Mouse (Mus musculus) common myeloid progenitor, adult 5-6 weeks (primary cell): ENCODE data around the gene Igsf9. TPM values are rescaled to one million over a fixed set of nuclear protein-coding genes. Genes with fewer than 3 reads are reported as not detected.

Experiments used
- ATAC-seq: replicated peaks from 2 replicates; pipeline ENCODE4 v1.8.0; 2016; ENCODE audit warnings: low read depth, mild to moderate bottlenecking, moderate TSS enrichment, inconsistent platforms; ENCODE audit not compliant: poor library complexity, severe bottlenecking
- total RNA-seq: library from RNA; stranded (forward); fragments of 200-1000, 187-1606 nt; gene quantifications from 2 replicates; pipeline ENCODE4 v1.2.3, GENCODE M21; 2017

Igsf9 gene
- total RNA-seq, 1 experiment from 2014 or later = 0.14 TPM

DNA sequence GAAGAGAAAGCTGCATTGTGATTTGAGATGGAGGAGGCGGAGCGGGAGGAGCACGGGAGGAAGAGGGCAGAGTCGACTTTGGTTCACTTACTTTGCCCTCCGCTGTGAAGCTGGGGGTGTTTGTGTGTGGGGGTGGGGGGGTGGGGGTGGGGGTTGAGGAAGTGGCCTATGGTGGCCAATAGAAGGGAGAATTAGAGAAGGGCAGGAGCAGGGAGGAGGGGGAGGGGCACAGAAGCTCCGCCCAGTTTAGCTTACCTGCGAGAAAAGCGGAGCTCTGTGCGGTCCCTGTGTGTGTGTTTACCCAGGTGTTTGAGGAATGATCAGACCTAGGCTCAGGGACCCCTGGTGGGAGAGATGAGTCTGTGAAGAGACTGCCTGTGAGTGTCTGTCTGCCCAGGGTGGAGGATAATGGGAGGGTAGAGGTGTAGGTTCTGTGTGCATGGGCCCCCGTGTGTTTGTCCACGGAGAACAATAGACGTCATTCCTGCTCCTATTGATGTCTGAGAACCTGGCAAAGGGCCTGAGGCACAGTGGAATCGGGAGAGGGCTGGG lies 28.9 kb downstream of the Igsf9 start:
- no peak for ATAC-seq

DNA sequence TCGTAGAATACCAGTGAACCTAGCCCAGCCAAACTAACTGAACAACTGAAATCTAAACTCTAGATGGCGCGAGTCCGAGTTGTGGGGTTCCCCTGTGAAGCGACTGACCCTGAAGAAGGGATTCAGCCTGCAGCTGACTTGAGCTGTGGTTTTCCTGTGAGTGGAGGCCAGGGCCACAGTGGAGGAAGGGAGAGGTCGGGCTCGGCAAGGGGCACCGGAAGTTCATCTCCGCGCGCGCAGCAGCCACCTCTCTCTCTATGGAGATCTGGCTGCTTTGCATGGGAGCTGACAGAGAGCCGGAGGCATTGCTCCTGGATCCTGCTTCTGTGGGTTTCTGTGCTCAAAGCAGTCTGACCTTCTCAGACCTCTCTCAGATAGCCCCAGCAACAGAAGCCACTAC lies 31.4 kb downstream of the Igsf9 start:
- peak; percentile 62 for ATAC-seq

DNA sequence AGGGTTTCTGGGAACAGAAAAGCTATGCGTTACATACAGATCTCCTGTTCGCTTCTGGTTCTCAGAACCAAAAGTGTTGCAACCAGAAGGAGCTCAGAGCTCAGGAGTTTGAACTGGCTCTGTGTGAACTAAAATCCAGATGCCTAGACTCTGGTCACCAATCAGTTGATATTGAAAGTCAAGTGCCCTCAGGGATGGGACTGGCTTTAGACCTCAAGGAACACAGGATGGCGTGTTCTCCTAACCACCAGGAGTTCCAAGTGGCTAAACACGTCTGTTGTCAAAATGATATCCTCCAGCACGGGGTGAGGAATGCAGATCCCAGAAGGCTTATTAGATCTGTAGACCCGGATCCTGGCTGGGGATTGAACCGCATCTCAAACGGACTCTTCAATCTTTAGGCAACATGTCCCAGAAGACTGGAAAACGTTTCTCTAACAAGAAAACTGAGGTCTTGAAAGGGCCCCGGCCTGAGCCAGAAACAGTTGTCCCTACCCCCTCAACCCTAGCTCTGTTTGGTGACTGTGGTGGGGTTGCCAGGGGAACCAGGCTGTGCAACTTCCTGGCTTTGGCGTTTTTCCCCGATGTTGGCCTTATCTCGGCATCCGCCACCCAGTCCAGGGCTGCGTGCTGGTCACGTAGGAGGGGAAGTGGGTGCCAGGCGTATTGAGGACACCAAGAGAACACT lies 32.1 kb downstream of the Igsf9 start:
- peak; percentile 77 for ATAC-seq

DNA sequence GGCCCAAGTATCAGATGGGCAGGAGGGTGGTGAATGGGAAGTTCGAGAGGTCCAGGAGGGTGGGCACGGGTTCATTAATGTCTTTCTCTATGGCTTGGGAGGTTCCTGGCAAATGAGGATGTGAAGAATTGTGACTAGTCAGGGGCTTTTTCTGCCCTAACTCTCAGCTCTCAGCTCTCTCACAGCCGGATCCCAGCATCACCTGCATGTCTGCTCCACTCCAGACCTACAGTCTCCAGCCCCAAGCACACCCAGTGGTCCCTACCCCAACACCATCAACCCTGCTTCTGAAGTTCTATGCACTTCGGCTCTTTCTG lies 32.6 kb downstream of the Igsf9 start:
- ATAC-seq = no peak

DNA sequence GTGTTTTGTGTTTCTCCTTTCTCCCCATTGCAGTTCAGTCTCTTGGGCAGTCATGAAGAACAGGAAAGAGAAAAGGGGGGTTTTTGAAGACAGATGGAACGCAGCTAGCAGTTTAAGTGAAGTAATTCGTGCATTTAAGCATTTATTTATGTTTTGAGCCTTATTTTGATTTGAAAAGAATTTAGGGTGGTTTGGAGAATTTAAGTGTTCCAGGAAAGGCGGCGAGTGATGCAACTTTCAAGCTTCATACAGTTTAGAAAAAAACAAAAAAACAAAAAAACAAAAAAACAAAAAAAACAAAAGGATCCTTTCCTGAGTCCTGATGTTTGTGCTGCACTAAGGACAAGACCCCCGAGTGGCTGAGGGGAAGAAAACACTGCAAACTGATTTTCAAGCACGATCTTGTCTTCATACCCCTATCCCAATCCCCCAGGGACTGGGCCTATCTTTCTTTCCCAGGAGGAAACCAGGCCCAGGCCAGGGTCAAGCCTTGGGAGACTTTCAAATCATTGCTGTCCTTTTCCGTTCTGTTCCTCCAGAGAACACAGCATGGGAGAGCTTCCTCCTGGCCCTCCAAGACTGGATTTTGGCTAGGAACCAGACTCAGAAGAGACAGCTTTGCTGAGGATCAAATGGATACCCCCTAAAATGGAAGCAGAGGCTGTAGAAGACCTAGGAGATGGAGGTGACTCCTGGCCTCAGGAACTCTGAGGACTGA lies 33.1 kb downstream of the Igsf9 start:
- no peak for ATAC-seq

DNA sequence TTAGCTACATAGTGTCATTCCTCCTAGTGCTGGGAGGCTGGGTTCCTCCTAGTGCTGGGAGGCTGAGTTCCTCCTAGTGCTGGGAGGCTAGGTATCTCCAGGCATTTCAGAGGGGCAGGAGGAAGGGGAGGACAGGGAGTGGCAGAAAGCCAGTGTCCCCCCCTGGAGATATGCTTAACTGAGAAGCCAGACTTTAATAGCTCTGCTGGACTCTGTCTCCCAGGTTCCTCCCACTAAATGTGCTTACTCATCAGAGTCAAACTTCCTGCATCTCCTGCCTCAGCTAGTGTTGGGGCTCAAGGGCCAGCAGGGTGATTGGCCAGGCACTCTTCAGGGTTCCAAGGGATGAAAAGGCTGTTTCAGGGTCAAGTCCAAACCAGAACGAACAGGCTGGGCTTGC lies 33.8 kb downstream of the Igsf9 start:
- ATAC-seq = 0 out of 2 replicates have a peak, but pooled peaks have one; percentile 4

DNA sequence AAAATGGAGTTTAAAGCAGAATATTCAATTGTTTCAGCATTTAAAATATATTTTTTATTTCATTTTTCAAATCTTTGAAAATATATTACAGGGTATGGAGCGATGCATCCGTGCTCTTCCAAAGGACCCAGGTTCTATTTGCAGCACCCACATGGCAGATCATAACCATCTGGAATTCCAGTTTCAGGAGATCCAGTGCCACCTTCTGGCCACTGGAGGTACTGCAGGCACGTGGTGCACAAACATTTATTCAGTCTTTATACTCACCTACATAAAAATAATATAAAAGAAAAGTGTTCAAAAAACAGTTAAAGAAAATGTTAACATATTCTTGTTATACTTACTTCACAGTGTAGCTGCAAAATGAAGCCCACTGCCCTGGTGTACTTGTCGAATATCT lies 36.4 kb downstream of the Igsf9 start:
- ATAC-seq = no peak

DNA sequence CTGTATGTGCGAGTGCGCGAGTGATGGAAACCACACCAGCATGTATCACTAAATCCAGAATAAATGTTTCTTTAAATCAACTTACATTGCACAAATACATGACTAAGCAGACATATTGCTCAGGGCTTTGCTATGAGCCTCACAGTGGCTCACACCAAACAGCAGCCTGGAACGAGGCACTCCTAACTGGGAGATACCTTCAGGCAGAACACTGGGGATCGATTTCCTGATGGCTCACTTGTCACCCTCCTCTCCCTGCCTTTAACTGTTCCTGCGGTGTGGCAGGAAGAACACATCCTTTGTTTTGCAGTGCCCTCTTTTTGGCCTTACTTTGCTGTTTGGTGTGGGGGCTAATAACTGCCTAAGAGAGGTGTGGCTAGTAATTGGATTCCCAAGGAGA lies 38.1 kb downstream of the Igsf9 start:
- ATAC-seq = no peak

DNA sequence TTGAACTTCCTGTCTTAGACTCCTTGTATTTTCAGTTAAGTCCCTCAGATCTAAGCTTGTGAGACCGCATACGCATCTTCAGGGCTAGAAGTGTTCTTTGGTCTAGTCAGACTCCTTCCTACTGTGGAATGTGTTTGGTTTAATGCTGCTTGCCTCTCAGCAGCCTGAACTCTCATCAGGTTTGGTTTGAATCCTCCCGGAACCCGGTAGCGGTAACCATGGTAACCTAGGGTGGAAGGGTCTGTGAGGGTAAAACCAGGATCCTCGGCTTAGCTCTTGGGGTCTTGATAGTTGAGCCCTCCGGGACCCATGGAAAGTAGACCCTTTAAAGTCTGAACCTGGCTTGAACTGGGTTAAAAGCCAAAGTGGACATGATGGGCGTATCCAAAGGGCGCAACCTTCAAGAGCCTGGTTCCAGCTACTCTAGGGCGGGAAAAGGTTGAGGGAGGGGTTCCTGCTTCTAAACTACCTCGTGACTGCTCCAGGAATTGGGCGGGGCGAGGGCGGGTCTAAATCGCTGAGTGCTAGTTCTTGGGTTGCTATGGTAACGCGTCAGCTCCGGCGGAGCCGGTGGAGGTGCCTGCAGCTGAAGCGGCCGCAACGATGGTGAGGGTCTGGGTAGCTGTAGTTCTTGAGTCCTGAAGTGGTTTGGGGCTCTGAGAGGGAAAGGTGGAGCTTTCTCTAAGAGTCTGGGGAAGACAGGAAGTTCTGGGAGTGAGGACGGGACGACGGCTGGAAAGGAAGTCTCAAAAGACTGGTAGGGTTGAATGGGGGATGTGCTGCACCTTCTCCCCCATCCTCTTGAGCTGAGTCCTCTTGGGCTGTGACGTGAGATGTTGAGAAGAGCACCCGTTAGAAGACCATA lies 39.2 kb downstream of the Igsf9 start, which contains the start of gene Cfap45:
Cfap45 (plus strand) TSS at position 226 of the 865 bp plus-strand sequence.
- ATAC-seq = peak; percentile 48

DNA sequence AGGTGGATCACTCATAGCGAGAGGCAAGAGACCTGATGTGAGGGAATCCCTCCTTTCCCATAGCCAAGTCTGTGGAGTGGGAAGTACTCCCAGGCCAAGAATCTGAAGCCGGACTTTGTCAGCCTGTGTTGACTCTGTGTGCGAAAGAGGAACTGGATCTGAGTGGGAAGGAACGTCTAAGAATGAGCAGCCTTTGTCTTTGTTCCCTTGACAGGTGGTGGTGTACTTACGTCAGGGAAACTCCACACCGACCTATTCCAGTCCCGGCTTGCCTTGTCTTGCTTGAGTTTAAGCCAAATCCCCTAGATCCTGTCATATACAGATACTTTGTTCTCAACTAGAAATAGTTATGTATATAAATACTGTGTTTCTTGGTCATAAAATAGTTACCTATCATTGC lies 40.9 kb downstream of the Igsf9 start:
- ATAC-seq = peak; percentile 20

DNA sequence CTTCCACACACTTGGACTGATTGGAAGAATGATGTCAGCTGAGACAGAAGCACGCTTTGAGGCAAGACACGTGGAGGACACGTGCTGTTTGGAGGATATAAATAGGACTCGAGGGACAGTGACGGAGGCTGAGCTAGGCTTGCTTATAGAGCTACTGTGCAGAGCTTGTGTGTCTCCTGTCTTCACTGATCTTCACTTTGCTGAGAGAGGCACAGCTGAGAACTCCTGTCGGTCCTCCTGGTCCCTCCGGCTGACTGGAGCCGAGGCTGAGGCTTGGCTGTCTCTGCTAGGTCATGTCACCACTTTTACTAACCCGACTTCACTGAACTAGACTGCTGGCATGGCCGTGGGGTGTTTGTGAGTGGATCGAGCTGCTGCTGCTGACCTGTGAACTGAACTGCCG lies 42.1 kb downstream of the Igsf9 start:
- ATAC-seq = no peak

DNA sequence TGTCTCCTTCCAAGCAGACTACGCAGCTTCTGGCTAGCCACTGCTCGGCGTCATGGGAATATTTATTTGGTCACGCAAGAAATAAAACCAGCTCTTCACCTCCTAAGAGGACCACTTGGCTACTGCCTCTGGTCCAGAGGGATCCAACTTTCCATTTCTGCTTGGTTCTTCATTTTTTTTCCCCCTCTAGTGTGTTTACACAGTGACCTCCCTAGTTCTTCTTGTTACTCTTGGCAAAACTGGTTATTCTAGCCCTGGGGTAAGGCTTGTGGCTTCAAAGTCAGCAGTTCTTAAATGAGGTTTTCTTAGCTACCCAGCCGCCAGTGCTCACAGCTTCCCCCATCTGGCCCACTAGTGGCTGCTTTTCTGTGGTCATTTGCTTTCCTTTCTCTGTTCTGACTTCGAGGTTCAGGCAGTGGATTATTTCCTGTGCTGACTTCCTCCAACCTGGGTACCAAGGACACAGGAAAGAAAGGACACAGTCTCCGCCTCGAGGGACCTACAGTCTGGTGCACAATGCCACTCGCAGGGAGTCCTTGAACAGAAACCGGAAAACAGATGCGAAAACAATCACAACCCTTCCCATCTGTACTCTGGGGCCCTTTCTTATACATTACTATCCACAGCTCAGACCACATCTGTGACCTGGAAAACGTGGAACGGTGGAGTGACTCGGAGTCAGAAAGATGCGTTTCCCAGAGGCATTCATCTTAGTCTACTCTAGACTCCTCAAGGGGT lies 43.6 kb downstream of the Igsf9 start:
- ATAC-seq = peak; percentile 30

DNA sequence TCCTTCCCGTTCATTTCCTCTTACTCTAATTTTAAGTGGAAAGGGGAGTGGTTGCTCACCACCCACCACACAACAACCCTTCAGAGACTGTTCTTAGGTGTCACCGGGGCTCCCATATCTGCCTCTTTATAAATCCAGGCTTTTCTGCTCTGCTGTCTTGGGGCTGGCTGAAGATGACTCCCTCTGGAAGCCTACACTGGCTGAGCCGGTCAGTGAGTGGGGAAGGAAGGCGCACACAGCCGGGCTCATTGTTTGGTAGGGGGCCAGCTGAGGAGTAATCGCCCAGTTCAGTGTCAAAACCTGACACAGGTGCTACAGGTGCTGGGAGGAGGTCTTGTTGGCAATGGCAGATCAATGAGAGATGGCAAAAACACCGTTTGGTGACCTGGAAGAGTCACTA lies 44.4 kb downstream of the Igsf9 start:
- no peak for ATAC-seq

DNA sequence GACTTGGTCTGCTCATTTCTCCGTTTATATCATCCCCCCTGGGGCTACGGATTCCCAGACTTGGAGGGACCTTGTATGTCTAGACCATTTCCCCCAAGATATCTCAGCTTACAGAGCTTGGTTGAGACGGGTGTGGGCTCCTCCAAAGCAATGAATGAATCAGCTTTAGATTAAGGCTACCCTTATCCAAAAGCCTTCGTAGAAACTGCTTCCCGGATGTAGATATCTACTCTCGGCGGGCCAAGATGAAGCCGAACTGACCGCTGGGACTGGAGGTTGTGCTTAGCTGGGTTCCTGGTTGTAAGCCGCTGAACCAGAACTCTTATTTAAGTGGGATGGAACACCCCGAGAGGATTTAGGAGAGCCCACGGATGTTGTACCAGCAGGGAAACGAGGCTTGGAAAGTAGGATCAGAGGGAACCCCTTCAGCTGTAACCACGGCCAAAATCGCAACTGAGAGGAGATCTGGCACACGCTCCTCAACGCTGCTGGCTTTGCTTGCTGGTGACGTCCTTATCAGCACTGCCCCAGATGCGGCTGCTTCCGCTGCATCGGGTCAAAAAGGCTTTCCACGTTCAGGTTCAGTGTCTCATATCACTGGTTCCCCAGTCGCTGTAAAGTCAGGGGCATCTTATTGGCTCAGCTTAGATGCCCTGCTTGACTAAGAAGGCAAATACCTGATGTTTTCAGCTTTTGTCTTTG lies 44.9 kb downstream of the Igsf9 start:
- peak; percentile 61 for ATAC-seq

DNA sequence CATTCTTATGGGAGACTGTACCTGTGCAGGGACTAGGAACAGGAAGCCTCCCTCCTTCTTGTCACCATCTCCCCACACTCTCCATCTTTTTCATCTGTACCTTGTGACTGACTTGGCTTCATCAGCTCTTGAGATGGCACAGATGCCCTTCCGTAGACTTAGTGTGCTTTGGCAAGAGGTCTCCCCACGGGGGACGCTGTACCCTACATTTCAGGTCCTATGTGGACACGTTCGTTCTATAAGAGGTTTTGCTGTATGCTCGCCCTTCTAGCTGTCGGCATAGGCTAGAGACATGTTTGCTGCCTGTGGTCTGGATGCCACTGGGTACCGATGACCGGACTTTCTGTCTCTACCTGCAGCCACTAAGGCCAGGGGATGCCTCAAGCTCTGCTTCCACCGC lies 45.8 kb downstream of the Igsf9 start:
- no peak for ATAC-seq

DNA sequence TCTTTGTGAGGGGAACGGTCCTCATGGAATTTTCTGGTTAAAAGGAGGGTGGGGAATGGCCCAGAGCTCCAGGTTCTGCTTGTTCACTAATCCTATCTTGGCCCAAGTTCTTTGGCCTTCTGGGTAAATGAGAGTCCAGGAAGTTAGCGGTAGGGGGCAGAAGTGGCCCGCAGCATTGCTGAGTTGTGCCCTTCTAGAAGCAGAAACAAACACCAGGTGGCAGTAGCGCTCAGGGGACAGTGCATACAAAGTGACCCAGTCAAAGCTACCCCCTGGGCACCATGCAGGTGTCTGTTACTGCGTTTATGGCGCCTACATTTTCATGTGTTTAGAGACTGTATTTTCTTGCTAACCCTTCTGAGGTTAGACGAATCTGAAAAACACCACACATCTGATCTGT lies 47.1 kb downstream of the Igsf9 start:
- ATAC-seq = peak; percentile 43

DNA sequence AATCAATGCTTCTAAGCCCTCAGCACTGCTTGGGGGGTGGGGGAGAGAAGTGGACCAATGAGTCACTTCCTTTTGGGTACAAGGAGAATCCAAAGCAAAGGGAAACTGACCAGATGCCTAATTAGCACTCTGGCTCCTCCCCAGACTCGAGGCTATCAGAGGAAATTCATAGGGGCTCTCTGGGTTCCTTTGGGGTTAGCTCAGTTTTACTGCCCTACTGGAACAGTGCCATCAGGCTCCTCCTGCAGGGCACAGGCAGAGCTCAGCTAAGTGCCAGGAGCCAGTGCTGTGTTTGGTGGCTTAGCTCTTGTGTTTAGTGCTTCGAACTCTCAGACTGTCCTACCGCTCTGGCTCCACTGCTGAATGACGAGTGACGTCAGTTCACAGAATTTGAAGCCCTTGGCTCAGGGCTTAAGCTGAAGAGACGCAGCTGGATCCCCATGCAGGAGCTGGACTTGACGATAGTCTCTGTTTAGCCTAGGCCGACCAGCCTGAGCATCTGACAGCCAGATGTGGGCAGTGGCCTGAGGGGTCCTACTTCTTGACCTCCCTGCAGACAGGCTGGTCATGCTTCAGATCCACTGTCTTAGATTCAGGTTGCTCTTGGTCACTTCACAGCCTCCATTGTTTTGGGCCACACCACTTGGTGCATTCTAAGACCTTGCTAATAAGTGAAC lies 49.1 kb downstream of the Igsf9 start:
- peak; percentile 17 for ATAC-seq

DNA sequence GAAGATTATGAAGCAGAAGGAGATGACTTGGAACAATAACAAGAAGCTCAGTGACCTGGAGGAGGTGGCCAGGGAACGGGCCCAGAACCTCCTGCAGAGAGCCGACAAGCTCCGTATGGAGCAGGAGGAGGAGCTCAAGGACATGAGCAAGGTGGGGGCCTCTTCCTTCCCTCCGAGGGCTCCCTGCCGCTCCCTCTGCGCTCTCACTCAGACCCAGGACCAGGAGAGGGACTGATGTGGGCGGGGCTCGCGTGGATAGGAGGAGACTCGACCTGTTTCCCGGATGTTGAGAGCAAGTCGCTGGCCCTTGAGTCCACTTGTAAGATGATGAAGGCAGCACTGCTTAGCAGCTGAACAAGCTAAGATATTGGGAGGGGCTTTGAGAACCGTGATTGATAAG lies 51.0 kb downstream of the Igsf9 start:
- ATAC-seq = no peak

DNA sequence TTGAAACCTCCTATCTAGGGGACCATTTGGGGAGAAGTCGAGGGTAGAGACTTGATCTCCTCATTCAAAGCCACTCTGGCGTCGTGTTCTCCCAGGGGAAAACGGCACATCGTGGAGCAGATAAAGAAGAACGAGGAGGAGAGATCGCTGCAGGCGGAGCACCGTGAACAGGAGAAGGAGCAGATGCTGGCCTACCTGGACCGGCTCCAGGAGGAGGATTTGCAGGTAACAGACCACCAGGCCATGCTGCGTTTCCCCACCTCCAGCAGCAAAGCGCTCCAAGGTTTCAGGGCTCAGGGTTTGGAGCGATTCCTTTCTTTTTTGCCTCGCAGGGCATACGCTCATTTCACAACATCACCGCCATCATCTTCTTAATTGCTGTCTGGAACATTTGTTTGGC lies 53.5 kb downstream of the Igsf9 start:
- ATAC-seq = no peak
